Comparison of ENCODE assay signal across 18 mouse cellular contexts in genomic region chr6:99626347-99626746, GRCm38 (mm10). TPM values are rescaled to one million over a fixed set of nuclear protein-coding genes. Genes with fewer than 3 reads are reported as not detected.
DNase-seq lines count a peak whose midpoint lies in the region; ATAC-seq lines count a peak whose summit lies in the region.
"Had no signal": no experiment of that assay in that cellular context is flagged by ENCODE, and none has a peak within 500 bp of the region (broad histone marks: within the 10 kb centered on the region; RNA-seq: fewer than 3 reads in every experiment).

No protein-coding gene starts in this region.

- H3K4me2 ChIP-seq in forebrain, embryonic 11.5 days (ENCODE audit: low read depth, low read length, severe bottlenecking): no peak overlapping the region
- H3K4me2 ChIP-seq in forebrain, embryonic 13.5 days: no peak overlapping the region
- no peak overlapping the region for H3K4me2 ChIP-seq in midbrain, embryonic 12.5 days (replicated peaks)
- H3K4me2 ChIP-seq in midbrain, embryonic 13.5 days (replicated peaks): no peak overlapping the region
- H3K4me2 ChIP-seq in forebrain, embryonic 15.5 days (replicated peaks): no peak overlapping the region
- H3K4me2 ChIP-seq: embryonic facial prominence, embryonic 12.5 days; heart, embryonic 12.5 days; hindbrain, embryonic 12.5 days had no signal

- WGBS in forebrain, embryonic 11.5 days: 25% methylated on average over 2 of the region's 2 CpGs
- WGBS in forebrain, embryonic 13.5 days: 10% methylated on average over 2 of the region's 2 CpGs
- 54% methylated on average over 2 of the region's 2 CpGs for WGBS in midbrain, embryonic 12.5 days
- WGBS in midbrain, embryonic 13.5 days: 42% methylated on average over 2 of the region's 2 CpGs
- WGBS in forebrain, embryonic 15.5 days: 19% methylated on average over 2 of the region's 2 CpGs

- no peaks in the 10 kb centered on the region for H3K9me3 ChIP-seq in forebrain, embryonic 11.5 days (ENCODE audit: control insufficient read depth, low read length)
- H3K9me3 ChIP-seq in forebrain, embryonic 13.5 days (replicated peaks): no peaks in the 10 kb centered on the region
- H3K9me3 ChIP-seq in midbrain, embryonic 12.5 days: no peaks in the 10 kb centered on the region
- H3K9me3 ChIP-seq in midbrain, embryonic 13.5 days: no peaks in the 10 kb centered on the region
- H3K9me3 ChIP-seq in forebrain, embryonic 15.5 days: no peaks in the 10 kb centered on the region
- H3K9me3 ChIP-seq: embryonic facial prominence, embryonic 12.5 days; heart, embryonic 12.5 days; hindbrain, embryonic 12.5 days had no signal

- H3K9ac ChIP-seq in forebrain, embryonic 11.5 days (ENCODE audit: low read length): no peak overlapping the region
- no peak overlapping the region for H3K9ac ChIP-seq in forebrain, embryonic 13.5 days
- no peak overlapping the region for H3K9ac ChIP-seq in midbrain, embryonic 12.5 days (replicated peaks)
- no peak overlapping the region for H3K9ac ChIP-seq in midbrain, embryonic 13.5 days (replicated peaks)
- no peak overlapping the region for H3K9ac ChIP-seq in forebrain, embryonic 15.5 days (replicated peaks)
- H3K9ac ChIP-seq: embryonic facial prominence, embryonic 12.5 days; heart, embryonic 12.5 days; hindbrain, embryonic 12.5 days had no signal

- no peaks in the 10 kb centered on the region for H3K36me3 ChIP-seq in forebrain, embryonic 11.5 days (ENCODE audit: control insufficient read depth, insufficient read depth, low read length)
- H3K36me3 ChIP-seq in forebrain, embryonic 13.5 days (ENCODE audit: poor library complexity, severe bottlenecking): peaks cover 5% of the 10 kb centered on the region; the same call in 1 of the 2 replicates
- H3K36me3 ChIP-seq in midbrain, embryonic 12.5 days: 0 out of 2 replicates have a peak, but pooled peaks cover 10% of the 10 kb centered on the region
- H3K36me3 ChIP-seq in midbrain, embryonic 13.5 days: peaks cover 14% of the 10 kb centered on the region
- H3K36me3 ChIP-seq in forebrain, embryonic 15.5 days: no peaks in the 10 kb centered on the region
- H3K36me3 ChIP-seq: heart, embryonic 12.5 days; hindbrain, embryonic 12.5 days had no signal

- 0 out of 2 replicates have a peak, but pooled peaks have one; percentile 51 for ATAC-seq in forebrain, embryonic 11.5 days (replicated peaks; ENCODE audit: low FRiP score)
- no peak for ATAC-seq in forebrain, embryonic 13.5 days
- ATAC-seq in midbrain, embryonic 12.5 days (ENCODE audit: low FRiP score, low read depth): no peak
- ATAC-seq in midbrain, embryonic 13.5 days: no peak
- ATAC-seq in forebrain, embryonic 15.5 days (replicated peaks): 0 out of 2 replicates have a peak, but pooled peaks have one; percentile 44
- ATAC-seq: hindbrain, postnatal 0 days had no signal

- no peak for DNase-seq in forebrain, embryonic 11.5 days (ENCODE audit: low spot score)
- no peak for DNase-seq in right cerebral cortex, postnatal 14 days
- DNase-seq in layer of hippocampus, adult 11-12 months (ENCODE audit: low spot score): no peak
- DNase-seq: adrenal gland, postnatal 10 days; cerebellum, adult 11-12 months; cerebellum, adult 9-10 months; cerebellum, postnatal 25 days; gastrocnemius, postnatal 36 days; heart, adult 2 months; heart, postnatal 36 days had no signal

- peaks cover 4% of the 10 kb centered on the region for H3K4me1 ChIP-seq in forebrain, embryonic 11.5 days (replicated peaks; ENCODE audit: control insufficient read depth, insufficient read depth, low read length)
- H3K4me1 ChIP-seq in forebrain, embryonic 13.5 days: peaks cover 26% of the 10 kb centered on the region
- peaks cover 29% of the 10 kb centered on the region for H3K4me1 ChIP-seq in midbrain, embryonic 12.5 days
- H3K4me1 ChIP-seq in midbrain, embryonic 13.5 days (replicated peaks): peaks cover 23% of the 10 kb centered on the region
- peaks cover 17% of the 10 kb centered on the region; the same call in 1 of the 2 replicates for H3K4me1 ChIP-seq in forebrain, embryonic 15.5 days

- H3K27me3 ChIP-seq in forebrain, embryonic 11.5 days (ENCODE audit: control insufficient read depth, insufficient read depth, low read length): no peaks in the 10 kb centered on the region
- H3K27me3 ChIP-seq in forebrain, embryonic 13.5 days: no peaks in the 10 kb centered on the region
- no peaks in the 10 kb centered on the region for H3K27me3 ChIP-seq in midbrain, embryonic 12.5 days
- H3K27me3 ChIP-seq in midbrain, embryonic 13.5 days: no peaks in the 10 kb centered on the region
- H3K27me3 ChIP-seq in forebrain, embryonic 15.5 days: no peaks in the 10 kb centered on the region
- H3K27me3 ChIP-seq: embryonic facial prominence, embryonic 12.5 days; heart, embryonic 12.5 days; hindbrain, embryonic 12.5 days had no signal

- no peak overlapping the region for H3K4me3 ChIP-seq in forebrain, embryonic 11.5 days (ENCODE audit: low read depth, low read length)
- H3K4me3 ChIP-seq in forebrain, embryonic 13.5 days: no peak overlapping the region
- no peak overlapping the region for H3K4me3 ChIP-seq in midbrain, embryonic 12.5 days
- H3K4me3 ChIP-seq in midbrain, embryonic 13.5 days (replicated peaks): no peak overlapping the region
- no peak overlapping the region for H3K4me3 ChIP-seq in forebrain, embryonic 15.5 days
- H3K4me3 ChIP-seq: embryonic facial prominence, embryonic 12.5 days; heart, adult 2 months; heart, embryonic 12.5 days; hindbrain, embryonic 12.5 days had no signal

- H3K27ac ChIP-seq in forebrain, embryonic 11.5 days (ENCODE audit: low read depth, low read length): no peak overlapping the region
- H3K27ac ChIP-seq in forebrain, embryonic 13.5 days: no peak overlapping the region
- H3K27ac ChIP-seq in midbrain, embryonic 12.5 days (replicated peaks): 0 out of 2 replicates have a peak overlapping the region, but pooled peaks have one; percentile 26
- no peak overlapping the region for H3K27ac ChIP-seq in midbrain, embryonic 13.5 days
- H3K27ac ChIP-seq in forebrain, embryonic 15.5 days (replicated peaks): no peak overlapping the region
- H3K27ac ChIP-seq: embryonic facial prominence, embryonic 12.5 days; heart, adult 2 months; hindbrain, embryonic 12.5 days; hindbrain, postnatal 0 days had no signal

RNA-seq across cellular contexts. Expression of gene Eif4e3, which starts 40.2 kb away (rescaled TPM):
- polyA plus RNA-seq in forebrain, embryonic 11.5 days (2014; fragmentation: Nextera tagmentation; extraction: Ambion mirVana): 14.2 and 15.5 TPM in 2 replicates
- 10.5 and 11.5 TPM in 2 replicates for polyA plus RNA-seq in forebrain, embryonic 13.5 days (2015; fragmentation: Nextera tagmentation; extraction: Ambion mirVana)
- 12.5 and 13.0 TPM in 2 replicates for polyA plus RNA-seq in midbrain, embryonic 12.5 days (2016; fragmentation: Nextera tagmentation; extraction: Ambion mirVana)
- 8.8 and 9.8 TPM in 2 replicates for polyA plus RNA-seq in midbrain, embryonic 13.5 days (2015; fragmentation: Nextera tagmentation; extraction: Ambion mirVana)
- 9.9 and 10.0 TPM in 2 replicates for polyA plus RNA-seq in forebrain, embryonic 15.5 days (2015; fragmentation: Nextera tagmentation; extraction: Ambion mirVana)

RNA-seq across cellular contexts. Expression of gene Gm20696, which starts 40.2 kb away (rescaled TPM):
- polyA plus RNA-seq in forebrain, embryonic 11.5 days (2014; fragmentation: Nextera tagmentation; extraction: Ambion mirVana): 5.3 and 5.7 TPM in 2 replicates
- polyA plus RNA-seq in forebrain, embryonic 13.5 days (2015; fragmentation: Nextera tagmentation; extraction: Ambion mirVana): 3.8 and 3.9 TPM in 2 replicates
- polyA plus RNA-seq in midbrain, embryonic 12.5 days (2016; fragmentation: Nextera tagmentation; extraction: Ambion mirVana): 4.5 and 6.9 TPM in 2 replicates
- 3.2 and 3.6 TPM in 2 replicates for polyA plus RNA-seq in midbrain, embryonic 13.5 days (2015; fragmentation: Nextera tagmentation; extraction: Ambion mirVana)
- polyA plus RNA-seq in forebrain, embryonic 15.5 days (2015; fragmentation: Nextera tagmentation; extraction: Ambion mirVana): 5.7 and 5.8 TPM in 2 replicates

Comparison
In these comparisons a context has a peak if more than half of its experiments do, and no peak if none do; other contexts are left out.
1. ATAC-seq: peak in forebrain, embryonic 11.5 days (single experiment) and forebrain, embryonic 15.5 days (single experiment); none in forebrain, embryonic 13.5 days (single experiment), midbrain, embryonic 12.5 days (single experiment) and midbrain, embryonic 13.5 days (single experiment).